Mouse (Mus musculus): ENCODE results near the gene Mrps14. TPM values are rescaled to one million over a fixed set of nuclear protein-coding genes. Genes with fewer than 3 reads are reported as not detected.
A peak's percentile ranks its signal among the peaks of the same experiment; 100 is the strongest.

Mrps14 gene
- 10 to 100 TPM; 68.8 to 73.8 TPM for total RNA-seq (2021)
- long read RNA-seq, transcript Mrps14-203 (3 exons, 2,999 nt): major isoform, 58 of 60 reads
- long read RNA-seq, partial matches to known transcripts: 1 of 60 reads
- long read RNA-seq, other reads (novel, unspliced or antisense): 1 of 60 reads

DNA sequence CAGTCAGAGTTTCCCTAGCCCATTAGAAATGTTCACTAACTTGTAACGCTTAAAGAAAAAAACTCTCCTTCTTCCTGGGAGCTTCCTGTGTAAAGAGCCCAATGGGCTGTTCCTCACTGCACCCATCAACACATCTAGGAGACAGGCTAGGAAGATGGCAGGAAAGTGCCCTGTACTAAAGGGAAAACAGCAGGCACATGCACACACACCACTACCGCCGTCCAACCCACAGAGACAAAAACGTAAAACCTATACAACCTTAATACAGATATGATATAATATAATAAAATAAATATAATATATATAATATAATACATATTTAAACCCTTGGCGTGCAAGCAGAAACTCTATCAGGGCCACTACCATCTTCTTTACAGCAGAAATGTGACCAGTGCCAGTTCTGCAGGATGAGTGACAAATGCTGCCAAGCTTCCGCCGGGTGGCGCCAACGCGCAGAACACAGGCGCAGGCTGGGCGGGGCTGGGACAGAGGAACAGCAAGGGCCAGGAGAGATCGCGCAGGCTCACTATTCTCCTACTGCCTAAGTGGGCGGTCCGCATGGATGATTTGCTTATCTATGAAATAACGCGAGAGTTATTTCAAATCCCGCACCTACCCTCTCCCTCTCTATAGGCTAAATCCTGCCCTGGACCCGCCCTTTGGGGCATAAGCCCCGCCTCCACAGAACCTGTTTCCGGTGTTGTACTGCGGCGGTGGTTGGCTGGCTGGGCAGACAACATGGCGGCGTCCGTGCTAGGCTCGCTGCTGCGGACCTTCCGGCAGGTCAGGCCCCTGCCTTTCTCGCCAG is at the start of gene Mrps14:
Mrps14 (plus strand) TSS at position 687 of the 808 bp plus-strand sequence.
- peak; percentile 97 to 99 for DNase-seq (ENCODE audit: low spot score in 2 of 2)

DNA sequence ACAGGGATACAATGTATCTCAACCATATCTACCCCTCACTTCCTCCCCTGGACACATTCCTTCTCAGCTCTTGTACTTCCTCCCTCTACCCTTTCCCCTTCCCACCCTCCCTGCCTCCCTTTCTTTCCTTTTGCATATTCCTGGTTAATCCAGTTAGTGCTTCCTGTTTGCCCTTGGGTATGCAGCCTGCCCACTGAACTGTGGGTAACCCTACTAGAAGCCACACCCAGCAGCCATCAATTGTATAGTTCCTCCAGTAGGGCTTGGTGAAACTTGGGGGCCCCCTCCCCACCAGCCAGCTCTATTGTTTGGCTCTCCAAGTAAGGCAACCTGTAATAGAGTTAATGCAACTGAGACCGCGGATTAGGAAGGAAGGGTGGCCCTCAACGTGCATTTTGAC is 49.4 kb upstream of the Mrps14 start:
- no peak for DNase-seq (ENCODE audit: low spot score in 2 of 2)

GRCm38 (mm10) chr1:160147274-160147673 is 47.7 kb upstream of the Mrps14 start:
- no peak for DNase-seq (ENCODE audit: low spot score in 2 of 2)

DNA sequence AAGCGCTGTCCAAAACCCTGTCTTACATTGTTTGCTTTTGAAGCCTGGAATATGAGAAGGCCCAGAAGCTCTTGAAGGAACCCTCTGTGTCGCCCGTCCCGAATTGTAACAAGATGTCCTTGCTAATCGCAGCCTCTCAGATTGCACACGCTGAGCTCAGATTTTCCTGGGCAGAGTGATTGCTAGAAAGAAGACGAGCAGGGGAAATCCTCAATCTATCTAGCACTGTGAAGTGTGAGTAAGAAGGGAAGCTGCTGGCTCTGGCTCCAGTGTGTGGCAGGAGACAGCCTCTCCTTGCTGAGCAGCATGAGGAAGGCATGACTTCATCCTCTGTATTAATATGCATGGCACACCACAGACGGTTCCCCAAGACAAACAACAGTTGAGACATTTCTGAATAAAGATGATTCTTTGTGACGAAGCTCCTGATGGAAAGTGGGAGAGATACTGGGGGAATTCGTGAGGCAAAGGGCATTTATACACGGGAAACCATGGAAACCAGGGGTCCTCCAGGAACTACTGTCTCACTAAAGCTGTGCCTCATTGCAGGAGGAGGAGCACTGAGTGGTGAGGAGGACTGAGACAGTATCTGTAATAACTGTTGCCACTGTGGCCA is 45.6 kb upstream of the Mrps14 start:
- DNase-seq (ENCODE audit: low spot score in 2 of 2): peak; percentile 37 to 63

GRCm38 (mm10) chr1:160150726-160151125 is 44.3 kb upstream of the Mrps14 start:
- no peak for DNase-seq (ENCODE audit: low spot score in 2 of 2)

- DNase-seq (ENCODE audit: low spot score in 2 of 2): no peak
These were observed 41.5 kb upstream of the Mrps14 start, which contains the start of gene Tnn for GRCm38 (mm10) chr1:160153480-160153879. Gene Tnn (minus strand): TSS chr1:160153580.

DNA sequence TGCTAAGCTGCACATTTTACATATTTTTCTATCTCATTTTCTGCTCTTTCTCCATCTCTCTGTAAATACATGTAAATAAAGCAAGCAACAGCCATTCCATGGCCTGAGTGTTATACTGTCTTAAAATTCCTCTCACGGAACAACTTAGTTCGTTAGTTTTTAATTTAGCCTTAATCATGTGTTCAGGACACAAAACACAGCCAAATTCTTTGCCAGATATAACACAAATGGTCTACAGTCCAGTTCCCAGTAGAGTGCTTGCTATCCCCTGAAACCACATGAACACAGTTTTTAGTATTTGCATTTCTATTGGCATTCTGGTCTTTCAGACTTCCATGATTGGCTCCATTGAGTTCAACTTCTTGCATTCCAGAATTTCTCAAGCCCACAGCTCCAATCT is 36.8 kb upstream of the Mrps14 start:
- DNase-seq (ENCODE audit: low spot score in 2 of 2): no peak

GRCm38 (mm10) chr1:160166600-160166999 is 28.4 kb upstream of the Mrps14 start:
- no peak for DNase-seq (ENCODE audit: low spot score in 2 of 2)

GRCm38 (mm10) chr1:160176903-160177302 is 18.1 kb upstream of the Mrps14 start:
- no peak for DNase-seq (ENCODE audit: low spot score in 2 of 2)

GRCm38 (mm10) chr1:160181216-160181615 is 13.8 kb upstream of the Mrps14 start:
- DNase-seq (ENCODE audit: low spot score in 2 of 2): no peak

- peak; percentile 34 to 71 for DNase-seq (ENCODE audit: low spot score in 2 of 2)
These were observed 10.5 kb upstream of the Mrps14 start for GRCm38 (mm10) chr1:160184506-160184905.

DNA sequence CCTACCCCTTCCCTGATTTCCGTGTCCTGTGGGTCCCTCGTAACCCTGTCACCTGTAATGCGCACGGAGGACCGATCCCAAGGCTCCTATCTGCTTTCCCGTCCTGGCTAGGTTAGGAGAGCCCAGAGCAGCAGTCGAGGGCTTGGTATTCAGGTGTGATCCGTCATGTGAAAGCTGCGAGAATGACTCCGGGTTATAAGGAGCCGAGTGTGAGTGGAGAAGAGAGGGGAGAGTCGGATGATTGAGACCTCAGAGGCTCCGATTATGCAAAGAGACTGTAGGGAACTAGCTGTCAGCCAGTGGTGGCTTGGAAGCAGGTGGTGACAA is 285 bp downstream of the Mrps14 start:
- no peak for DNase-seq (ENCODE audit: low spot score in 2 of 2)

- DNase-seq (ENCODE audit: low spot score in 2 of 2): no peak
These were observed 10.5 kb downstream of the Mrps14 start for GRCm38 (mm10) chr1:160205486-160205885.

DNA sequence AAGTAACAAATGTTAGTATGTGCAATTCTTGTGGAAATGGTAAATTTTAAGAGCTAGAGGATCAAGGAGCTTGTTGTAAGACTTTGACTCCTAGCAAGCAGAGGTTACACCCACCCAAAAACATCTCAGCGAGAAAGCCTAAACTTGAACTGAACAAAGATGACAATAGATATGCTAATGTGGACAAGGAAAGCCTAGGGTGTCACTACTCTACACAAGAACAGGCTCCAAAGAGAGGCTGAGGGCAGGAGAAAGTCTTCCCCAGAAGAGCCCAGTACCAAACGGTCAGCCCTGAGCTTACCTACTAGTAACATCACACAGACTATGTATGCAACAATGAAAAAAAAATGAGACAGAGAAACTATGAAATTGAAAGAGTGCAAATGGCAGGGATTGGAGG is 14.8 kb downstream of the Mrps14 start:
- DNase-seq (ENCODE audit: low spot score in 2 of 2): no peak

DNA sequence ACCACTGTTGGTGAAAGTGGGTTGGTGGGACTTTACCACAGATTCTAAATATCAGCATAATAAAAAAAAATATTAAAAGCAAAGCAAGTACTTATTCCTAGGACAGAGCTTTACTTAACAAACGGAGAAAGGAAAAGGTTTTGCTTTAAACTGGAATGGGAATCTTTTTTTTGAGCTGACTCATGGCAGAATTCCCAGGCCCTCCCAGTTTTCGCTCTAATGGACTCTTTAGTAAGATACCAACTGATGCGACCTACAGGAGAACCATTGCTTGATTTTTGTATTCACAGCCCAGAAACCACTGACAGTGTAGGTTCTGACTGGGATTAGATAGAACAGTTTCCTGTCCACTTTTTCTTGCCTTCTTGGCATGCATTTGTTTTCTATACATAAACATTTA is 15.6 kb downstream of the Mrps14 start:
- no peak for DNase-seq (ENCODE audit: low spot score in 2 of 2)

GRCm38 (mm10) chr1:160211597-160212122 is 16.6 kb downstream of the Mrps14 start:
- DNase-seq (ENCODE audit: low spot score in 2 of 2): no peak

DNA sequence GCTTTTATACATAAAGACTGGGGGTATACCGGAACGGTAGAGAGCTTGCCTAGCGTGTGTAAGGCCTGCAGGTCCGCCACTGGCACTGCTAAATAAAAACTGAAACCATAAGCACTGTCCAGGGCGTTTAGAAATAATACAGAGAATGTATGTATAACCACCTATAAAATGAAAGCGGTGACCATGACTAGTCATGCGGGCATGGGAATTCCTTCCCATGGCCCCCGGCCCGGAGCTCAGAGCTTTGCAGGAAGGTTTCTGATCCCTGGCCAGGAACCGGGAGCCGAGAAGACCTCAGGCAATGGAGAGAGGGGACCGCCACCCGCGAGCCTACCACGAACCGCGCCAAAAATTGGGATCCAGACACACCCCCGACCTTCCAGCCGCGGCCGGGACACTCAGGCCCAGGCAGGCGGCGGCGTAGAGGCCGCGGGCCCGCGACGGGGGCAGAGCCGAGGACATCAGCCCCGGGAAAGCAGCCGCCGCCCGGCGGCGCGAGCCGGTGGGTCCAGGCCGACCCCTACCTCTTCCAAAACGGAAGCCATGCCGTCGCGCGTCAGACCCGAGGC is 17.2 kb downstream of the Mrps14 start:
- no peak for DNase-seq (ENCODE audit: low spot score in 2 of 2)

- DNase-seq (ENCODE audit: low spot score in 2 of 2): peak; percentile 100
These were observed 18.0 kb downstream of the Mrps14 start, which contains the start of gene Cacybp for GRCm38 (mm10) chr1:160212703-160213669. Gene Cacybp (minus strand): TSS chr1:160212875.

DNA sequence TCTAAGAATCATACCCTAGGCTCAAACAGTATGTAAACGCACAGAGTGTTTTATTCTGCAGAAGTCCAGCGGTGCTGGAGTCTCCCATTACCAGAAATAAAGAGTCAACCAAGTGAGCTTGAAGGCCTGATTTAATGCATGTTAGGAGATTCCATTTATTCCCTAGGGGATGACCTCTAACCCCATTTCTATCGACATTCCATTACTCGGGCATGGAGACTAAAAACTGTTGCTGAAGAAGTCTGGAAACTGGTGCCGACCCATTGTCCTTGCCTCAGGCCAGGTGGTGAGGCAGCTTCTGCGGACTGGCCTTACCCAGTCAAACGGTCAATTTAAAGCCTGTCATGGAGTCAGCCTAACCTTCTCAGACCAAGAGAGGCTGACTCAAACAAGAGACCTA is 19.2 kb downstream of the Mrps14 start:
- no peak for DNase-seq (ENCODE audit: low spot score in 2 of 2)

- DNase-seq (ENCODE audit: low spot score in 2 of 2): no peak
These were observed 22.9 kb downstream of the Mrps14 start for GRCm38 (mm10) chr1:160217898-160218297.

GRCm38 (mm10) chr1:160224093-160224492 is 29.1 kb downstream of the Mrps14 start:
- DNase-seq (ENCODE audit: low spot score in 2 of 2): no peak
